Mouse (Mus musculus): Measurements from ENCODE around the gene Nmur2. TPM values are rescaled to one million over a fixed set of nuclear protein-coding genes. Genes with fewer than 3 reads are reported as not detected.

Gene Nmur2
- polyA plus RNA-seq (2015; fragmentation: Nextera tagmentation; extraction: Ambion mirVana) = not detected in 2 replicates

DNA sequence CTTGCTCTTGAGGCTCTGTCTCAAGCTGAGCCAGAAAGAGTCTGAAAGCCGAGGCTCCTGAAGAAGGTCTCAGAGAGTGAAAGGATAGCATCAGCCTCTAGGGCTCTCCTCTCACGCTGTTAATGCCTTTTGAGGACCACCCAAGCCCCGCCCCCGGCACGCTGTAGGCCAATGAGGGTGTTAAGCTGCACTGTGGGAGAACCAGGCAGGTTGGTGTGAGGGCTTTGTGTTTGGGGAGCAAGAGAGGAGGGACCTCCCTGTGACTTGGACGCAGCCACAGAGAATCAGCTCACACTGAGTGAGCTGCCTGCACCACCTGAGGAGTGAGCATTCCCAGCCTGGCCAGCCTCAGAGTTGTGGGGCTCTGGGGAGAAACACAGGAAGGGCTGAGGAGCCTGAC is at the start of gene Nmur2:
Nmur2 (minus strand) TSS at position 94 of the 400 bp plus-strand sequence.
- Histone ChIP-seq H3K9me3 (ENCODE audit: low read length) (no peaks in the 10 kb centered on the region), H3K27ac (ENCODE audit: low read length) (no peak within 1 kb of the TSS), H3K27me3 (ENCODE audit: insufficient read depth, low read length) (no peaks in the 10 kb centered on the region), H3K4me3 (ENCODE audit: low read length) (no peak within 1 kb of the TSS), H3K4me2 (replicated peaks; ENCODE audit: low read depth, low read length) (no peak within 1 kb of the TSS), H3K36me3 (ENCODE audit: insufficient read depth, low read length) (no peaks in the 10 kb centered on the region), H3K4me1 (ENCODE audit: insufficient read depth, low read length) (no peaks in the 10 kb centered on the region), H3K9ac (replicated peaks; ENCODE audit: low read length) (no peak within 1 kb of the TSS)
- peak; percentile 59; the same call in 1 of the 2 replicates for ATAC-seq (ENCODE audit: low FRiP score, low TSS enrichment)
- 3% methylated on average over 6 of the region's 6 CpGs for WGBS

GRCm38 (mm10) chr11:56089127-56089689 is 48.4 kb upstream of the Nmur2 start:
- Histone ChIP-seq H3K36me3 (ENCODE audit: insufficient read depth, low read length) (no peaks in the 10 kb centered on the region), H3K4me2 (replicated peaks; ENCODE audit: low read depth, low read length) (no peak overlapping the region), H3K27me3 (ENCODE audit: insufficient read depth, low read length) (no peaks in the 10 kb centered on the region), H3K4me1 (ENCODE audit: insufficient read depth, low read length) (no peaks in the 10 kb centered on the region), H3K9me3 (ENCODE audit: low read length) (no peaks in the 10 kb centered on the region), H3K9ac (replicated peaks; ENCODE audit: low read length) (no peak overlapping the region), H3K27ac (ENCODE audit: low read length) (no peak overlapping the region), H3K4me3 (ENCODE audit: low read length) (no peak overlapping the region)
- no peak for ATAC-seq (ENCODE audit: low FRiP score, low TSS enrichment)
- 87% methylated on average over 11 of the region's 11 CpGs for WGBS

GRCm38 (mm10) chr11:56072131-56072530 is 31.3 kb upstream of the Nmur2 start:
- no peak overlapping the region for H3K4me3 ChIP-seq (ENCODE audit: low read length)
- WGBS = 80% methylated on average over 7 of the region's 7 CpGs
- ATAC-seq (ENCODE audit: low FRiP score, low TSS enrichment) = no peak

GRCm38 (mm10) chr11:56069658-56070057 is 28.8 kb upstream of the Nmur2 start:
- Histone ChIP-seq H3K4me3 (ENCODE audit: low read length) (no peak overlapping the region), H3K4me1 (ENCODE audit: insufficient read depth, low read length) (no peaks in the 10 kb centered on the region), H3K9ac (replicated peaks; ENCODE audit: low read length) (no peak overlapping the region), H3K9me3 (ENCODE audit: low read length) (no peaks in the 10 kb centered on the region), H3K27me3 (ENCODE audit: insufficient read depth, low read length) (no peaks in the 10 kb centered on the region), H3K27ac (ENCODE audit: low read length) (no peak overlapping the region), H3K4me2 (replicated peaks; ENCODE audit: low read depth, low read length) (no peak overlapping the region), H3K36me3 (ENCODE audit: insufficient read depth, low read length) (no peaks in the 10 kb centered on the region)
- 87% methylated on average over 2 of the region's 2 CpGs for WGBS
- ATAC-seq (ENCODE audit: low FRiP score, low TSS enrichment) = no peak

More at GRCm38 (mm10) chr11:56072131-56072530, 31.3 kb upstream of the Nmur2 start:
- no peaks in the 10 kb centered on the region for H3K36me3 ChIP-seq (ENCODE audit: insufficient read depth, low read length)
- H3K27ac ChIP-seq (ENCODE audit: low read length) = no peak overlapping the region
- no peaks in the 10 kb centered on the region for H3K27me3 ChIP-seq (ENCODE audit: insufficient read depth, low read length)
- no peaks in the 10 kb centered on the region for H3K9me3 ChIP-seq (ENCODE audit: low read length)
- no peak overlapping the region for H3K4me2 ChIP-seq (replicated peaks; ENCODE audit: low read depth, low read length)
- no peaks in the 10 kb centered on the region for H3K4me1 ChIP-seq (ENCODE audit: insufficient read depth, low read length)
- H3K9ac ChIP-seq (replicated peaks; ENCODE audit: low read length) = no peak overlapping the region

- Histone ChIP-seq H3K4me1 (ENCODE audit: insufficient read depth, low read length) (no peaks in the 10 kb centered on the region), H3K27ac (ENCODE audit: low read length) (no peak overlapping the region), H3K4me3 (ENCODE audit: low read length) (no peak overlapping the region), H3K9ac (replicated peaks; ENCODE audit: low read length) (no peak overlapping the region), H3K4me2 (replicated peaks; ENCODE audit: low read depth, low read length) (no peak overlapping the region), H3K9me3 (ENCODE audit: low read length) (no peaks in the 10 kb centered on the region), H3K36me3 (ENCODE audit: insufficient read depth, low read length) (no peaks in the 10 kb centered on the region), H3K27me3 (ENCODE audit: insufficient read depth, low read length) (no peaks in the 10 kb centered on the region)
- no peak for ATAC-seq (ENCODE audit: low FRiP score, low TSS enrichment)
- WGBS = 91% methylated on average over 2 of the region's 2 CpGs
Measured at GRCm38 (mm10) chr11:56065147-56065546, 24.3 kb upstream of the Nmur2 start.

GRCm38 (mm10) chr11:56064575-56064974 is 23.8 kb upstream of the Nmur2 start:
- no peak overlapping the region for H3K27ac ChIP-seq (ENCODE audit: low read length)
- no peak overlapping the region for H3K4me3 ChIP-seq (ENCODE audit: low read length)
- no peak for ATAC-seq (ENCODE audit: low FRiP score, low TSS enrichment)
- no peaks in the 10 kb centered on the region for H3K27me3 ChIP-seq (ENCODE audit: insufficient read depth, low read length)
- no peak overlapping the region for H3K4me2 ChIP-seq (replicated peaks; ENCODE audit: low read depth, low read length)
- H3K4me1 ChIP-seq (ENCODE audit: insufficient read depth, low read length) = no peaks in the 10 kb centered on the region
- 43% methylated on average over 4 of the region's 4 CpGs for WGBS
- H3K9ac ChIP-seq (replicated peaks; ENCODE audit: low read length) = no peak overlapping the region
- H3K9me3 ChIP-seq (ENCODE audit: low read length) = no peaks in the 10 kb centered on the region
- H3K36me3 ChIP-seq (ENCODE audit: insufficient read depth, low read length) = no peaks in the 10 kb centered on the region

DNA sequence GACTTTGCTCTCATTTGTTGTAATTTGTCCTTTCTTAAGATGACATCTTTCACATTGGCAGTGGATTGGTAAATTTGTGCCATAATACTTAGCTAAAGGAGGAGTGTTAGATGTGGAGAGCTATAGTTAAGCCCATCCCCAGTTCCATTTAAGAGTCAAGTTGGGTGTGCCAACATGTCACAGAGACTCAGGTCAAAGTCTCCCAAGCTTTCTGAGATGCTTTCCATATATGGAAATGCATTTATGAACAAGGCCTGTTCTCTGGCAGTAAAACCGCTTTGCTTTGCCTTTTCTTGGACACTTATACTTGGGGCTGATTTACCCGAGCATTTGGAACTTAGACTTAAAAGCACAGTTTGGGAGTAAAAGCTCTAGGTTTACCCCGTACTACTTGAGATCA is 18.4 kb upstream of the Nmur2 start:
- no peak overlapping the region for H3K27ac ChIP-seq (ENCODE audit: low read length)
- no peaks in the 10 kb centered on the region for H3K4me1 ChIP-seq (ENCODE audit: insufficient read depth, low read length)
- no peaks in the 10 kb centered on the region for H3K9me3 ChIP-seq (ENCODE audit: low read length)
- no peak overlapping the region for H3K4me2 ChIP-seq (replicated peaks; ENCODE audit: low read depth, low read length)
- H3K27me3 ChIP-seq (ENCODE audit: insufficient read depth, low read length) = no peaks in the 10 kb centered on the region
- H3K4me3 ChIP-seq (ENCODE audit: low read length) = no peak overlapping the region
- ATAC-seq (ENCODE audit: low FRiP score, low TSS enrichment) = no peak
- 35% methylated on average over 3 of the region's 3 CpGs for whole genome bisulfite sequencing
- H3K36me3 ChIP-seq (ENCODE audit: insufficient read depth, low read length) = no peaks in the 10 kb centered on the region
- H3K9ac ChIP-seq (replicated peaks; ENCODE audit: low read length) = no peak overlapping the region

DNA sequence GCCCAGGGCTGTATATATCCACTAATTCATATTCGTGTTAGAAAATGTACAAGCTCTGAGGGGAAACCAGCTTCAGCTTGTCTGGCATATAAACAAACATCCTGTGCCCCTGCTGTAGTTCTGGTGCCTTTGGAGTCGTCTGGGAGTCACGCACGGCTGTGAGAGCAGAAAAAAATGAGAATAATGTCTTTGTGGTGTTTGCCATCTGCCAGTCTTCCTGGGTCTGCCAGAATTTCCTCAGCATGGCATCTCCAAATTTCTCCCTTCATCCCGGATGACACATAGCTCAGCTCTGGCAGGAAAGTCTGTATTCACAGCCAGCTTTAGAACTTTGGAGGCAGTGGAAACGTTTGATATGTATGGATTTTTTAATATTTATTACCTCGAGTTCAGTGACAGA is 13.6 kb upstream of the Nmur2 start:
- Histone ChIP-seq H3K9ac (replicated peaks; ENCODE audit: low read length) (no peak overlapping the region), H3K27ac (ENCODE audit: low read length) (no peak overlapping the region), H3K4me2 (replicated peaks; ENCODE audit: low read depth, low read length) (no peak overlapping the region), H3K4me3 (ENCODE audit: low read length) (no peak overlapping the region), H3K4me1 (ENCODE audit: insufficient read depth, low read length) (no peaks in the 10 kb centered on the region), H3K9me3 (ENCODE audit: low read length) (no peaks in the 10 kb centered on the region), H3K27me3 (ENCODE audit: insufficient read depth, low read length) (no peaks in the 10 kb centered on the region), H3K36me3 (ENCODE audit: insufficient read depth, low read length) (no peaks in the 10 kb centered on the region)
- 77% methylated on average over 7 of the region's 7 CpGs for WGBS
- ATAC-seq (ENCODE audit: low FRiP score, low TSS enrichment) = no peak

- 87% methylated on average over 10 of the region's 10 CpGs for WGBS
- ATAC-seq (ENCODE audit: low FRiP score, low TSS enrichment) = no peak
- H3K9ac ChIP-seq (replicated peaks; ENCODE audit: low read length) = no peak overlapping the region
Measured at GRCm38 (mm10) chr11:56026854-56027253, 14.0 kb downstream of the Nmur2 start.

DNA sequence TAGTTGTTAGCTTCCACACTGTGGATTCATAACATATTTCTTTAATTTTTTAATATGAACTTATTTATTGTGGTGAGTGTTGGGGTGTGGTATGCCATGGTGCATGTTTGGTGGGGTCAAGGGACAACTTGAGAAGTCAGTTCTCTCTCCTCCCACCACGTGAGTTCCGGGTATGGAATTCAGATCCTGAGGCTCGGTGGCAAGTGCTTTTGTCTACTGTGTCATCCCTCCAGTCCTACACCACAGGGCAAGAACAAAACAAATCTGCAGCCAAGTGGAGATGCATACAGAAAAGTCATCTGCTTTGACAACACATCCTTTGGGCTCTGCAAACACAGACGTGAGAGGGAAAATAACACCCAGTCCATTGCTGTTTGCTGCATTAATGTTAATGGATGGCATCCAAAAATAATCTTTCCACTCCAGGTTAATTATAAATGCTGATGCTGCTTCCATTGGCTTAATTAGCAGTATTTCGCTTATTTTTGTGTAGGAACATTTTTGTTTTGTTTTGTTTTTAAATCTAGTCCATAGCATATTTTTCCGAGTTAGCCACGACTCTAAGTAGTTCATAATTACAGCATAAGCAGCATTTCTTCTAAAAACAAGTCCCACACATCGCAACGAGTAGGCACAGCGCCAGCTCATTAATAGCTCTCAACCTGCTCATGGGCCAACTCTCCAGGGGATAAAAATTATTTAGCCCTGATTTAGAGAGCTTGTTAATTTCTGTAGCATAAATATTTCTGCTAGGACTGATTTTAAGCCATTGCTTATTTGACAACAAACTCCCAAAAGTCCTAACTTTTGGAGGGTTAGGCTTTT is 14.9 kb downstream of the Nmur2 start:
- ATAC-seq (ENCODE audit: low FRiP score, low TSS enrichment) = no peak
- no peak overlapping the region for H3K4me3 ChIP-seq (ENCODE audit: low read length)

More at GRCm38 (mm10) chr11:56026854-56027253, 14.0 kb downstream of the Nmur2 start:
- Histone ChIP-seq H3K36me3 (ENCODE audit: insufficient read depth, low read length) (no peaks in the 10 kb centered on the region), H3K27me3 (ENCODE audit: insufficient read depth, low read length) (no peaks in the 10 kb centered on the region), H3K9me3 (ENCODE audit: low read length) (no peaks in the 10 kb centered on the region), H3K4me1 (ENCODE audit: insufficient read depth, low read length) (no peaks in the 10 kb centered on the region), H3K27ac (ENCODE audit: low read length) (no peak overlapping the region), H3K4me2 (replicated peaks; ENCODE audit: low read depth, low read length) (no peak overlapping the region), H3K4me3 (ENCODE audit: low read length) (no peak overlapping the region)

More for the DNA sequence above, 14.9 kb downstream of the Nmur2 start:
- no peaks in the 10 kb centered on the region for H3K36me3 ChIP-seq (ENCODE audit: insufficient read depth, low read length)
- H3K9ac ChIP-seq (replicated peaks; ENCODE audit: low read length) = no peak overlapping the region
- H3K27ac ChIP-seq (ENCODE audit: low read length) = no peak overlapping the region
- no peaks in the 10 kb centered on the region for H3K27me3 ChIP-seq (ENCODE audit: insufficient read depth, low read length)
- no peak overlapping the region for H3K4me2 ChIP-seq (replicated peaks; ENCODE audit: low read depth, low read length)
- no peaks in the 10 kb centered on the region for H3K9me3 ChIP-seq (ENCODE audit: low read length)
- no peaks in the 10 kb centered on the region for H3K4me1 ChIP-seq (ENCODE audit: insufficient read depth, low read length)
- WGBS = 81% methylated on average over 10 of the region's 10 CpGs

Data from kidney, embryonic 16.5 days (tissue).